Mouse (Mus musculus) kidney, postnatal 36 days (tissue): ENCODE measurements at regions not wholly inside any gene's neighbourhood (a gene's known extent, or its start where the extent isn't known, plus 50 kb on each side); places are given as distances from the start of the nearest gene placed in this dataset.
A peak's percentile ranks its signal among the peaks of the same experiment; 100 is the strongest.
"Not testable (repeated sequence)": the region's sequence is repeated elsewhere in the genome, so short reads cannot be mapped to it uniquely, and the experiment has no call there.

Experiments used
- DNase-seq, 2 experiments: peaks; one replicate each; pipeline ENCODE4 v3.0.0; 2021 to 2022; ENCODE audit warnings: mixed read lengths in 2 of 2

- DNase-seq, result no peak
These were observed 1628.4 kb downstream of the A830018L16Rik start for GRCm38 (mm10) chr1:13042326-13042725.

GRCm38 (mm10) chr1:13050140-13050775 lies 1636.4 kb downstream of the A830018L16Rik start:
- DNase-seq, result peak; percentile 33 to 66

GRCm38 (mm10) chr1:13051433-13052066 lies 1637.6 kb downstream of the A830018L16Rik start:
- DNase-seq, result not testable (repeated sequence)

GRCm38 (mm10) chr1:13052067-13052460 lies 1638.2 kb downstream of the A830018L16Rik start:
- DNase-seq, result peak; percentile 25 to 45

- DNase-seq, result no peak
These were observed 1643.8 kb downstream of the A830018L16Rik start for GRCm38 (mm10) chr1:13057741-13058140.

GRCm38 (mm10) chr1:13059616-13060320 lies 1645.9 kb downstream of the A830018L16Rik start:
- DNase-seq, result no peak
